Mouse (Mus musculus) CH12.LX (cell line): ENCODE measurements at regions not wholly inside any gene's neighbourhood (a gene's known extent, or its start where the extent isn't known, plus 50 kb on each side); places are given as distances from the start of the nearest gene placed in this dataset.

ENCODE experiments used
- USF1 ChIP-seq: IDR thresholded peaks from 2 replicates; pipeline ENCODE4 v1.6.1; 2014; ENCODE audit warnings: low read depth, mild to moderate bottlenecking, inconsistent platforms, low read length, improper control_type of control experiment
- ZC3H11A ChIP-seq: IDR thresholded peaks from 2 replicates; pipeline ENCODE4 v1.6.1; 2012; ENCODE audit warnings: low read depth, mild to moderate bottlenecking, inconsistent platforms, low read length, improper control_type of control experiment
- ZNF384 ChIP-seq: IDR thresholded peaks from 2 replicates; pipeline ENCODE4 v1.6.1; 2012; ENCODE audit warnings: low read depth, low read length, improper control_type of control experiment, inconsistent platforms

DNA sequence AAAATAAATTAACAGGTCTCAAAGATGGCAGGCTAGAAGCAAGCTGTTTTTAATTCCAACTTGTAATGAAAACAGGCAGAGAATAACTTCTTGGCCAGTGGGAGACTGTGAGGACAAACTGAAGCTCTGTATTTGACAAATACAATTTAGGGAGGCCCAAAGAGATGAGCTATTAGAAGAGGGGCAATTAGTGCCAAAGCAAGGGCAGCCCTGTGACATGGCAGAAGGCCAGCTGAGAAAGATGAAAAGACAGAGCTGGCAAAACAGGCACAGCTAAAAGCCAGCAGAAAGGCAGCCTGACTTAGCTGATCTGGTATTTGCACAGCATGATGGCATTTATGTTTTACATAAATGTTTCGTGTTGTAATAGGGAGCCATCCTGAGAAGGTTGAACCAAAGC, 175.0 kb upstream of the Ngly1 start:
- no peak for TF ChIP-seq ZC3H11A
- TF ChIP-seq USF1, result no peak
- TF ChIP-seq ZNF384, result no peak
